Mouse (Mus musculus) hindbrain, postnatal 0 days (tissue): ENCODE measurements around the gene Ypel4. TPM values are rescaled to one million over a fixed set of nuclear protein-coding genes. Genes with fewer than 3 reads are reported as not detected.
"Not testable (repeated sequence)": the region's sequence is repeated elsewhere in the genome, so short reads cannot be mapped to it uniquely, and the experiment has no call there.

Experiments
- ATAC-seq: fragments of 200-750 bp; cut with Nextera tagmentation; 2 replicates; pipeline ENCODE4 v1.8.0; 2017; ENCODE audit warnings: mild to moderate bottlenecking, moderate TSS enrichment, moderate library complexity
- DNase-seq: peaks from one replicate; pipeline ENCODE4 v3.0.0-alpha.2; 2015; ENCODE audit warnings: low spot score
- H3K27ac ChIP-seq: fragments of 300-500 bp; sonication (generic); 2 replicates; pipeline ENCODE4 v1.5.1; 2014; ENCODE audit warnings: mild to moderate bottlenecking
- H3K27me3 ChIP-seq: fragments of 300-500 bp; sonication (generic); 2 replicates; pipeline ENCODE4 v1.6.1; 2014; ENCODE audit warnings: low read length, mixed read lengths; ENCODE audit not compliant: insufficient read depth
- H3K36me3 ChIP-seq: fragments of 300-500 bp; sonication (generic); 2 replicates; pipeline ENCODE4 v1.6.1; 2014; ENCODE audit warnings: low read length, mixed read lengths; ENCODE audit not compliant: insufficient read depth
- H3K4me1 ChIP-seq: fragments of 300-500 bp; sonication (generic); 2 replicates; pipeline ENCODE4 v1.6.1; 2014; ENCODE audit warnings: antibody characterized with exemption, low read length, mixed read lengths; ENCODE audit not compliant: insufficient read depth
- H3K4me2 ChIP-seq: fragments of 300-500 bp; sonication (generic); 2 replicates; pipeline ENCODE4 v1.6.1; 2014; ENCODE audit warnings: low read depth, mild to moderate bottlenecking, low read length, moderate library complexity, mixed read lengths
- H3K4me3 ChIP-seq: fragments of 300-500 bp; sonication (generic); 2 replicates; pipeline ENCODE4 v1.5.1; 2014; ENCODE audit warnings: low read length
- H3K9ac ChIP-seq: fragments of 300-500 bp; sonication (generic); replicated peaks from 2 replicates; pipeline ENCODE4 v1.6.1; 2014; ENCODE audit warnings: mild to moderate bottlenecking, low read length, moderate library complexity, mixed read lengths
- H3K9me3 ChIP-seq: fragments of 300-500 bp; sonication (generic); 2 replicates; pipeline ENCODE4 v1.6.1; 2016; ENCODE audit warnings: low read length, mixed read lengths
- CTCF ChIP-seq: IDR thresholded peaks from 2 replicates; pipeline ENCODE4 v1.5.1; 2016; ENCODE audit warnings: antibody characterized with exemption, control low read depth, low read depth
- WGBS: fragments of 180-500 bp; shearing (Covaris S2); extraction: QIAGEN DNeasy Blood & Tissue Kit; methylation state at CpG from one replicate; pipeline ENCODE4 v1.1.7; 2014; 5-methylcytosine and 5-hydroxymethylcytosine counted together
- polyA plus RNA-seq: library from polyadenylated mRNA; unstranded; fragments of >200 nt; fragmentation: Nextera tagmentation; extraction: Ambion mirVana; gene quantifications from 2 replicates; pipeline ENCODE4 v1.2.1, GENCODE M21; 2015
- total RNA-seq: library from RNA; depleted of rRNA; stranded (reverse); fragments of >200 nt; gene quantifications from 2 replicates; pipeline ENCODE4 v1.2.3, GENCODE M21; 2014

Gene Ypel4
- total and polyA plus RNA-seq, 2 experiments from 2014 or later = 12.3 to 16.8 TPM

- no peaks in the 10 kb centered on the region for H3K27me3 ChIP-seq
- peak; percentile 29; the same call in 1 of the 2 replicates for TF ChIP-seq CTCF
- H3K27ac ChIP-seq = peak within 1 kb of the TSS; percentile 80
- peaks cover 5% of the 10 kb centered on the region; the same call in 1 of the 2 replicates for H3K36me3 ChIP-seq
- peak within 1 kb of the TSS; percentile 59 for H3K9ac ChIP-seq
- DNase-seq (peak; percentile 99), ATAC-seq (peak; percentile 98)
- H3K4me1 ChIP-seq = peaks cover 5% of the 10 kb centered on the region; the same call in 1 of the 2 replicates
- H3K4me3 ChIP-seq = peak within 1 kb of the TSS; percentile 46
- H3K9me3 ChIP-seq = no peaks in the 10 kb centered on the region
- under 1% methylated on average over 39 of the region's 39 CpGs for WGBS
- H3K4me2 ChIP-seq = peak within 1 kb of the TSS; percentile 85
Observed at GRCm38 (mm10) chr2:84727172-84727858, 6.5 kb upstream of the Ypel4 start, which contains the start of gene Clp1. Gene Clp1, minus strand, starts transcription at chr2:84727350.

GRCm38 (mm10) chr2:84728191-84728590, 5.7 kb upstream of the Ypel4 start:
- DNase-seq, H3K9me3 ChIP-seq, ATAC-seq, H3K9ac ChIP-seq, H3K4me1 ChIP-seq, H3K27me3 ChIP-seq, H3K4me2 ChIP-seq, H3K27ac ChIP-seq, H3K36me3 ChIP-seq, H3K4me3 ChIP-seq: not testable (repeated sequence)
- WGBS = 81% methylated on average over 5 of the region's 5 CpGs

GRCm38 (mm10) chr2:84731206-84731605, 2.7 kb upstream of the Ypel4 start:
- H3K27me3 ChIP-seq = no peaks in the 10 kb centered on the region
- DNase-seq (no peak), ATAC-seq (no peak)
- no peak overlapping the region for H3K4me2 ChIP-seq
- H3K27ac ChIP-seq = no peak overlapping the region
- TF ChIP-seq CTCF = no peak
- no peak overlapping the region for H3K9ac ChIP-seq
- H3K4me3 ChIP-seq = no peak overlapping the region
- no peaks in the 10 kb centered on the region for H3K36me3 ChIP-seq
- WGBS = 89% methylated on average over 3 of the region's 3 CpGs
- peaks cover 16% of the 10 kb centered on the region for H3K4me1 ChIP-seq
- H3K9me3 ChIP-seq = no peaks in the 10 kb centered on the region

GRCm38 (mm10) chr2:84732394-84732793, 1.5 kb upstream of the Ypel4 start:
- Histone ChIP-seq H3K27me3 (no peaks in the 10 kb centered on the region), H3K9ac (no peak overlapping the region), H3K4me3 (no peak overlapping the region), H3K9me3 (no peaks in the 10 kb centered on the region), H3K4me1 (peaks cover 28% of the 10 kb centered on the region), H3K27ac (no peak overlapping the region), H3K36me3 (no peaks in the 10 kb centered on the region), H3K4me2 (no peak overlapping the region)
- 80% methylated on average over 1 of the region's 1 CpGs for WGBS
- DNase-seq = no peak
- no peak for TF ChIP-seq CTCF
- ATAC-seq = no peak

- no peak for TF ChIP-seq CTCF
- peak overlapping the region; percentile 70 for H3K9ac ChIP-seq
- H3K9me3 ChIP-seq = no peaks in the 10 kb centered on the region
- no peaks in the 10 kb centered on the region for H3K27me3 ChIP-seq
- H3K27ac ChIP-seq = peak overlapping the region; percentile 77
- ATAC-seq (peak; percentile 57), DNase-seq (peak; percentile 70)
- H3K4me1 ChIP-seq = peaks cover 35% of the 10 kb centered on the region
- H3K4me3 ChIP-seq = peak overlapping the region; percentile 47
- peak overlapping the region; percentile 75 for H3K4me2 ChIP-seq
- WGBS = 0% methylated on average over 11 of the region's 11 CpGs
- H3K36me3 ChIP-seq = no peaks in the 10 kb centered on the region
Observed at GRCm38 (mm10) chr2:84734351-84734864, 550 bp downstream of the Ypel4 start.

- TF ChIP-seq CTCF = no peak
- WGBS = 3% methylated on average over 2 of the region's 2 CpGs
Observed at GRCm38 (mm10) chr2:84734919-84735318, 1.1 kb downstream of the Ypel4 start.

More at GRCm38 (mm10) chr2:84734919-84735318, 1.1 kb downstream of the Ypel4 start:
- Histone ChIP-seq H3K27ac (peak overlapping the region; percentile 77), H3K4me2 (peak overlapping the region; percentile 75), H3K9me3 (no peaks in the 10 kb centered on the region), H3K9ac (peak overlapping the region; percentile 70), H3K27me3 (no peaks in the 10 kb centered on the region), H3K36me3 (no peaks in the 10 kb centered on the region), H3K4me1 (peaks cover 35% of the 10 kb centered on the region), H3K4me3 (peak overlapping the region; percentile 47)
- DNase-seq (no peak), ATAC-seq (no peak)
